Comparison of ENCODE assay signal across 9 mouse cellular contexts in the genomic region with DNA sequence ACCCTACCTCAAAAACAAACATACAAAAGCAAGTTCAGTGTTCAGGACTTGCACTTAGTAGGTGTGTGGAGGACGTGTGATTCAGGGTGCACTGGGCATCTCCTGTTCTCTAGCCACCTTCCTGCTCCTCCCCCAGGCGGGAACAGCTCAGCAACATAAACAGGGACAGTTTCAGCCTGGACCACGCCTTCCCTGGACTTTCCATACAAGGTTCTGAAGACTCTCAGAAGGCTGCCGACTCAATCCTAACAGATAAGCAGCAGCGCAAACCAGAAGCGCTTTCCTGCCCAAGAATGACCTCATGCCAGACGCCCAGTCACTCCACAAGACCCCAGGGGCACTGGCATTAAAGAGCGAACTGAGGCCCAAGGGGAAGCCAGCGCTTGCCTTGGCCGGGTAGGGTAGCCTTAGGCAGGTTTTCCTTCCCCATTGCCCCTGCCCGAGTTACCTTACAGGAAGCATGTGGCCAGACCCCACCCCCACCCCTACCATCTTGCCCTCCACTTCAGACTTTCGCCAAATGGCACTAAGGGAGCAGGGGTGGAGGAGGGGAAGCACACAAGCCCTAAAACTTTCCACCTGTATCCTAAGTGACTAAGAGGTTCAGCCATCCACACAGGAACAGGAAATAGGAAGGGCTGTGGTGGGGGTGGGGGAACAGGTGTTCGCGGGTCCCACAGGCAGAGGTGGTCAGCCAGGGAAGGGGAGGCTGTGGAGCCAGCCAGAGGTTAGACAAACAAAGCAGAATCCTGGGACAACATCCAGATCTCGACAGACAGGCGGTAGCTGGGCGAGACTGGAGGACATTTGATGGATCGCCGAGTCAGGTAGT. TPM values are rescaled to one million over a fixed set of nuclear protein-coding genes. Genes with fewer than 3 reads are reported as not detected.
DNase-seq lines count a peak whose midpoint lies in the region; ATAC-seq and TF ChIP-seq lines count a peak whose summit lies in the region.
"Had no signal": no experiment of that assay in that cellular context is flagged by ENCODE, and none has a peak within 500 bp of the region (broad histone marks: within the 10 kb centered on the region; RNA-seq: fewer than 3 reads in every experiment).

No protein-coding gene starts in this region.

- peak overlapping the region; percentile 16; the same call in 1 of the 2 replicates for H3K9ac ChIP-seq in heart, embryonic 13.5 days
- H3K9ac ChIP-seq in stomach, postnatal 0 days (ENCODE audit: low read length), result peak overlapping the region; percentile 38

- H3K9me3 ChIP-seq in heart, embryonic 13.5 days, result no peaks in the 10 kb centered on the region
- no peaks in the 10 kb centered on the region for H3K9me3 ChIP-seq in stomach, postnatal 0 days (ENCODE audit: control insufficient read depth, low read length)

- intact Hi-C loops in left cerebral cortex, postnatal 36 days (cut with DNase I), result no loop called here

- H3K27ac ChIP-seq in heart, embryonic 13.5 days (replicated peaks), result peak overlapping the region; percentile 71
- H3K27ac ChIP-seq in stomach, postnatal 0 days (replicated peaks), result peak overlapping the region; percentile 53; the same call in 1 of the 2 replicates

- no peaks in the 10 kb centered on the region for H3K36me3 ChIP-seq in heart, embryonic 13.5 days
- no peaks in the 10 kb centered on the region for H3K36me3 ChIP-seq in stomach, postnatal 0 days (ENCODE audit: control insufficient read depth, insufficient read depth, low read length)

- peak; percentile 39 for DNase-seq in embryo, embryonic 10 days (ENCODE audit: low spot score)
- no peak for DNase-seq in embryo, embryonic 10.5 days (ENCODE audit: low spot score)
- peak; percentile 30 for DNase-seq in liver
- DNase-seq in stomach, postnatal 0 days (ENCODE audit: low spot score), result peak; percentile 77
- DNase-seq in layer of hippocampus, postnatal 36 days, result no peak
- DNase-seq in left cerebral cortex, postnatal 36 days (ENCODE audit: low spot score in 2 of 2), result no peak
- DNase-seq in frontal cortex, postnatal 36 days (ENCODE audit: low spot score in 2 of 2), result no peak

- no peak for TF ChIP-seq CTCF in stomach, postnatal 0 days (IDR thresholded peaks at IDR 0.05; ENCODE audit: low read depth)

- peak overlapping the region; percentile 20; the same call in 1 of the 2 replicates for H3K4me3 ChIP-seq in heart, embryonic 13.5 days
- no peak overlapping the region for H3K4me3 ChIP-seq in stomach, postnatal 0 days (ENCODE audit: low read depth, low read length)

- WGBS in heart, embryonic 13.5 days, result 8% methylated on average over 19 of the region's 19 CpGs
- 4% methylated on average over 19 of the region's 19 CpGs for WGBS in stomach, postnatal 0 days

- H3K27me3 ChIP-seq in heart, embryonic 13.5 days (replicated peaks), result peaks cover 21% of the 10 kb centered on the region
- H3K27me3 ChIP-seq in stomach, postnatal 0 days (ENCODE audit: control insufficient read depth, insufficient read depth, low read length), result no peaks in the 10 kb centered on the region

- H3K4me1 ChIP-seq in heart, embryonic 13.5 days, result peaks cover 48% of the 10 kb centered on the region
- H3K4me1 ChIP-seq in stomach, postnatal 0 days (replicated peaks; ENCODE audit: control insufficient read depth, insufficient read depth), result peaks cover 12% of the 10 kb centered on the region; the same call in 1 of the 2 replicates

- TF ChIP-seq EP300 in stomach, postnatal 0 days (optimal IDR thresholded peaks at IDR 0.05), result no peak

- peak overlapping the region; percentile 51 for H3K4me2 ChIP-seq in heart, embryonic 13.5 days
- peak overlapping the region; percentile 44 for H3K4me2 ChIP-seq in stomach, postnatal 0 days (replicated peaks; ENCODE audit: low read depth)

- ATAC-seq in heart, embryonic 13.5 days (ENCODE audit: extremely low read depth, insufficient number of reproducible peaks, low FRiP score, low TSS enrichment), result 0 out of 2 replicates have a peak, but pooled peaks have one; percentile 34
- ATAC-seq in stomach, postnatal 0 days (ENCODE audit: low FRiP score, low TSS enrichment), result peak; percentile 72

RNA-seq across cellular contexts. Expression of a gene that starts 4.5 kb away (rescaled TPM):
- 1.6 and 1.7 TPM in 2 replicates for polyA plus RNA-seq in heart, embryonic 13.5 days (2015; fragmentation: Nextera tagmentation; extraction: Ambion mirVana)
- 43.8 and 51.6 TPM in 2 replicates for polyA plus RNA-seq in stomach, postnatal 0 days (2015; fragmentation: Nextera tagmentation; extraction: Ambion mirVana)
- not detected for total RNA-seq in layer of hippocampus, postnatal 36 days (2021)
- total RNA-seq in left cerebral cortex, postnatal 36 days (2021), result not detected
- total RNA-seq: left cerebral cortex, postnatal 10 days had no signal

RNA-seq across cellular contexts. Expression of a gene that starts 19.1 kb away (rescaled TPM):
- 9.3 and 10.4 TPM in 2 replicates for polyA plus RNA-seq in heart, embryonic 13.5 days (2015; fragmentation: Nextera tagmentation; extraction: Ambion mirVana)
- 9.4 and 10.2 TPM in 2 replicates for polyA plus RNA-seq in stomach, postnatal 0 days (2015; fragmentation: Nextera tagmentation; extraction: Ambion mirVana)
- 1 to 10 TPM; 7.1 to 8.4 TPM for total RNA-seq in layer of hippocampus, postnatal 36 days (2021)
- 10 to 100 TPM in 1 of 2 experiments, 1 to 10 TPM in 1; 9.6 to 10.9 TPM for total RNA-seq in left cerebral cortex, postnatal 36 days (2021)

RNA-seq across cellular contexts. Expression of a gene that starts 34.7 kb away (rescaled TPM):
- 6.3 and 7.0 TPM in 2 replicates for polyA plus RNA-seq in heart, embryonic 13.5 days (2015; fragmentation: Nextera tagmentation; extraction: Ambion mirVana)
- polyA plus RNA-seq in stomach, postnatal 0 days (2015; fragmentation: Nextera tagmentation; extraction: Ambion mirVana), result 15.4 and 16.2 TPM in 2 replicates
- total RNA-seq in layer of hippocampus, postnatal 36 days (2021), result under 1 TPM; 0.61 to 0.92 TPM
- under 1 TPM; 0.49 to 0.52 TPM for total RNA-seq in left cerebral cortex, postnatal 36 days (2021)

RNA-seq across cellular contexts. Expression of a gene that starts 35.9 kb away (rescaled TPM):
- 3.2 and 9.9 TPM in 2 replicates for polyA plus RNA-seq in heart, embryonic 13.5 days (2015; fragmentation: Nextera tagmentation; extraction: Ambion mirVana)
- polyA plus RNA-seq in stomach, postnatal 0 days (2015; fragmentation: Nextera tagmentation; extraction: Ambion mirVana), result 0.24 and 0.29 TPM in 2 replicates
- not detected for total RNA-seq in layer of hippocampus, postnatal 36 days (2021)
- total RNA-seq in left cerebral cortex, postnatal 36 days (2021), result not detected
- total RNA-seq: left cerebral cortex, postnatal 10 days had no signal

RNA-seq across cellular contexts. Expression of a gene that starts 44.7 kb away (rescaled TPM):
- polyA plus RNA-seq in heart, embryonic 13.5 days (2015; fragmentation: Nextera tagmentation; extraction: Ambion mirVana), result not detected in 2 replicates
- polyA plus RNA-seq in stomach, postnatal 0 days (2015; fragmentation: Nextera tagmentation; extraction: Ambion mirVana), result not detected in 2 replicates
- not detected for total RNA-seq in layer of hippocampus, postnatal 36 days (2021)
- not detected for total RNA-seq in left cerebral cortex, postnatal 36 days (2021)
- total RNA-seq: left cerebral cortex, postnatal 10 days had no signal

Comparison
In these comparisons a context has a peak if more than half of its experiments do, and no peak if none do; other contexts are left out.
1. DNase-seq: peak in embryo, embryonic 10 days (single experiment), liver (single experiment) and stomach, postnatal 0 days (single experiment); none in embryo, embryonic 10.5 days (single experiment), layer of hippocampus, postnatal 36 days (0 of 2), left cerebral cortex, postnatal 36 days (0 of 2) and frontal cortex, postnatal 36 days (0 of 2).